Mouse (Mus musculus): ENCODE measurements around the gene Cby3. TPM values are rescaled to one million over a fixed set of nuclear protein-coding genes. Genes with fewer than 3 reads are reported as not detected.

Cby3 gene
- total and polyA plus RNA-seq, 3 experiments, result not detected

DNA sequence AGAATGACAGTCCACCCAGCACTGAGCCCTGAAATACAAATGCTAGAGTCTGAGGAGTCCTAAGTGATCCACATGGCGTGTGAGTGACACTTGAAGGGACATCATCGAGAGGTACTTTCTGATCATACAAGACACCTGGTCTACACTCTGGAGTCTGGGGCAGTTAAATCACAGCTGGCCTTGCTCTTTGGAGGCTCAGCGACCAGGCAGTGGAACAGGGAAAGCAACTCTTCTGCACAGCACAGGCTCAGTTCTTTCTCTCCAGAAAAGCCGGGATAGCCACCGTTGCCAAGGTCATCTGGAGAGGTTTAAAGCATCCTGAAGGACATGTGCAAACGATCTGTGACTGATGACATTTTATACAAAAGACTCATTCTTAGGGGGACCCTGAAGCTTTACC, 53.0 kb downstream of the Cby3 start:
- DNase-seq (ENCODE audit: extremely low read depth), result no peak
- no peak overlapping the region for H3K4me3 ChIP-seq (replicated peaks in 1 of 3; ENCODE audit: low read depth in 2 of 3, low read length in 2 of 3, poor library complexity in 1 of 3)
- TF ChIP-seq MEF2A (IDR thresholded peaks at IDR 0.05; ENCODE audit: borderline replicate concordance, low read depth, low read length), result no peak
- TF ChIP-seq JUN (IDR thresholded peaks at IDR 0.05; ENCODE audit: insufficient read depth, low read depth, low read length), result no peak
- TF ChIP-seq TCF12 (IDR thresholded peaks at IDR 0.05; ENCODE audit: low read depth, low read length), result no peak
- TF ChIP-seq SMC3 (IDR thresholded peaks at IDR 0.05; ENCODE audit: low read depth, low read length), result no peak
- H3K9ac ChIP-seq (ENCODE audit: insufficient read depth, low read depth), result no peak overlapping the region
- dilution Hi-C loops (cut with MboI; ENCODE audit: extremely low pct_ligation_motif_present, extremely low pct_unique_long_range_greater_than_20kb, low sequenced_read_pairs) (no loop called here), in situ Hi-C loops (cut with MboI; ENCODE audit: low pct_ligation_motif_present, low pct_unique_long_range_greater_than_20kb, low sequenced_read_pairs) (no loop called here)
- peaks cover 0 to 21% of the 10 kb centered on the region in 2 experiments; a peak in 3 of 4 replicates for H3K4me1 ChIP-seq (ENCODE audit: control insufficient read depth in 1 of 2, insufficient read depth in 2 of 2)
- H3K36me3 ChIP-seq (replicated peaks in 1 of 2; ENCODE audit: control insufficient read depth in 1 of 2, insufficient read depth in 1 of 2, low read length in 1 of 2), result peaks cover 21 to 61% of the 10 kb centered on the region in 2 experiments
- no peak overlapping the region for H3K4me2 ChIP-seq (ENCODE audit: insufficient read depth, low read depth, poor library complexity, severe bottlenecking)
- no peaks in the 10 kb centered on the region for H3K9me3 ChIP-seq (replicated peaks; ENCODE audit: low read length)
- no peaks in the 10 kb centered on the region for H3K27me3 ChIP-seq (replicated peaks)
- H3K27ac ChIP-seq (ENCODE audit: insufficient read depth, low read depth), result no peak overlapping the region
- H3K79me2 ChIP-seq (replicated peaks; ENCODE audit: control insufficient read depth, extremely low read depth, insufficient read depth, poor library complexity, severe bottlenecking), result no peaks in the 10 kb centered on the region

Other genes with a start within 250 kb of the Cby3 start
- 23.1 and 27.9 TPM in 2 replicates for gene Tbc1d9b, start 223.1 kb upstream of the Cby3 start, total RNA-seq (2012; rRNA removed)
- 12.8 and 14.1 TPM in 2 replicates for gene Tbc1d9b, start 223.1 kb upstream of the Cby3 start, total RNA-seq (2014; rRNA removed)
- 26.7 and 28.6 TPM in 2 replicates for gene Tbc1d9b, start 223.1 kb upstream of the Cby3 start, polyA plus RNA-seq (2012; ENCODE audit: insufficient read length, low read depth)
- 30.4 and 36.7 TPM in 2 replicates for gene Mrnip, start 180.0 kb upstream of the Cby3 start, total RNA-seq (2012; rRNA removed)
- 26.7 and 29.7 TPM in 2 replicates for gene Mrnip, start 180.0 kb upstream of the Cby3 start, total RNA-seq (2014; rRNA removed)
- gene Mrnip, start 180.0 kb upstream of the Cby3 start, polyA plus RNA-seq (2012; ENCODE audit: insufficient read length, low read depth), result 22.5 and 22.8 TPM in 2 replicates
- 311 and 456 TPM in 2 replicates for gene Sqstm1, start 143.6 kb upstream of the Cby3 start, total RNA-seq (2012; rRNA removed)
- gene Sqstm1, start 143.6 kb upstream of the Cby3 start, total RNA-seq (2014; rRNA removed), result 198 and 202 TPM in 2 replicates
- 579 and 599 TPM in 2 replicates for gene Sqstm1, start 143.6 kb upstream of the Cby3 start, polyA plus RNA-seq (2012; ENCODE audit: insufficient read length, low read depth)
- 12.8 and 16.2 TPM in 2 replicates for gene Mgat4b, start 143.6 kb upstream of the Cby3 start, total RNA-seq (2012; rRNA removed)
- 4.2 and 4.6 TPM in 2 replicates for gene Mgat4b, start 143.6 kb upstream of the Cby3 start, total RNA-seq (2014; rRNA removed)
- 27.2 and 27.4 TPM in 2 replicates for gene Mgat4b, start 143.6 kb upstream of the Cby3 start, polyA plus RNA-seq (2012; ENCODE audit: insufficient read length, low read depth)
- 1.1 and 1.4 TPM in 2 replicates for gene Ltc4s, start 115.8 kb upstream of the Cby3 start, total RNA-seq (2012; rRNA removed)
- 0.47 TPM in 1 of 2 replicates, not detected in the other for gene Ltc4s, start 115.8 kb upstream of the Cby3 start, total RNA-seq (2014; rRNA removed)
- gene Ltc4s, start 115.8 kb upstream of the Cby3 start, polyA plus RNA-seq (2012; ENCODE audit: insufficient read length, low read depth), result 2.0 and 3.1 TPM in 2 replicates
- gene Maml1, start 62.2 kb upstream of the Cby3 start, total RNA-seq (2012; rRNA removed), result 4.3 and 5.4 TPM in 2 replicates
- 1.3 and 2.2 TPM in 2 replicates for gene Maml1, start 62.2 kb upstream of the Cby3 start, total RNA-seq (2014; rRNA removed)
- gene Maml1, start 62.2 kb upstream of the Cby3 start, polyA plus RNA-seq (2012; ENCODE audit: insufficient read length, low read depth), result 8.4 and 9.7 TPM in 2 replicates
- gene Canx, start 28.8 kb upstream of the Cby3 start, total RNA-seq (2012; rRNA removed), result 575 and 628 TPM in 2 replicates
- 627 and 662 TPM in 2 replicates for gene Canx, start 28.8 kb upstream of the Cby3 start, total RNA-seq (2014; rRNA removed)
- 607 and 650 TPM in 2 replicates for gene Canx, start 28.8 kb upstream of the Cby3 start, polyA plus RNA-seq (2012; ENCODE audit: insufficient read length, low read depth)
- gene Hnrnph1, start 22.5 kb downstream of the Cby3 start, total RNA-seq (2012; rRNA removed), result 239 and 320 TPM in 2 replicates
- 428 and 524 TPM in 2 replicates for gene Hnrnph1, start 22.5 kb downstream of the Cby3 start, total RNA-seq (2014; rRNA removed)
- gene Hnrnph1, start 22.5 kb downstream of the Cby3 start, polyA plus RNA-seq (2012; ENCODE audit: insufficient read length, low read depth), result 829 and 841 TPM in 2 replicates
- gene Rufy1, start 76.7 kb downstream of the Cby3 start, total RNA-seq (2012; rRNA removed), result 11.0 and 15.8 TPM in 2 replicates
- gene Rufy1, start 76.7 kb downstream of the Cby3 start, total RNA-seq (2014; rRNA removed), result 17.8 and 18.0 TPM in 2 replicates
- 21.3 and 24.5 TPM in 2 replicates for gene Rufy1, start 76.7 kb downstream of the Cby3 start, polyA plus RNA-seq (2012; ENCODE audit: insufficient read length, low read depth)
- gene Adamts2, start 247.6 kb downstream of the Cby3 start, total RNA-seq (2012; rRNA removed), result not detected in 2 replicates
- not detected in 2 replicates for gene Adamts2, start 247.6 kb downstream of the Cby3 start, total RNA-seq (2014; rRNA removed)
- gene Adamts2, start 247.6 kb downstream of the Cby3 start, polyA plus RNA-seq (2012; ENCODE audit: insufficient read length, low read depth), result not detected in 2 replicates

Data from CH12.LX (cell line).